Mouse (Mus musculus): ENCODE measurements around the gene Gm3776. TPM values are rescaled to one million over a fixed set of nuclear protein-coding genes. Genes with fewer than 3 reads are reported as not detected.
"Not testable (repeated sequence)": the region's sequence is repeated elsewhere in the genome, so short reads cannot be mapped to it uniquely, and the experiment has no call there.

Gene Gm3776
- polyA plus RNA-seq, 1 experiment from 2014 or later = not detected

DNA sequence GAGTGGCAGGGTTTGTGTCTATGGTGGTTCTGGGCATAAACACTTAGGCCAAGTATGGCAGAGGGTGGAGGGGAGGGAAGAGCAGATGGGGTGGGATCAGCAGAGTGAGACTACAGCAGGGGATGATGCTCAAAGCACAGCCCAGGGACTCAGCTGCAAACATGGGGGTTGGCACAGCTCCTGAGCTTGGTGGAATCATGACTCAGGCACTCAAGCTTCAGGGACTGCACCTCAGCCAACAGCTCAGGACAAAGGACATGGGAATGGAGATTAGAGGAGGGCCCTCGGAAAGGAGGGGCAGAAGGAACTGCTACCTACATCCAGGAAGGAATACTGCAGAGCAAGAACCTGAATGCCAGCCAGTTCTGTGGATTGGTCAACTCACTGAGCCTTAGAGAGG is 42.2 kb downstream of the Gm3776 start:
- H3K27me3 ChIP-seq (replicated peaks); H3K9ac ChIP-seq; H3K4me1 ChIP-seq; H3K4me3 ChIP-seq; H3K27ac ChIP-seq; ATAC-seq (replicated peaks); H3K36me3 ChIP-seq (replicated peaks); H3K9me3 ChIP-seq; H3K4me2 ChIP-seq: not testable (repeated sequence)
- WGBS = 62% methylated on average over 1 of the region's 1 CpGs

- ATAC-seq (replicated peaks); H3K9me3 ChIP-seq: not testable (repeated sequence)
- WGBS = 81% methylated on average over 3 of the region's 3 CpGs
Measured at GRCm38 (mm10) chr9:78308122-78308521, 51.2 kb downstream of the Gm3776 start.

GRCm38 (mm10) chr9:78314696-78315095 is 57.8 kb downstream of the Gm3776 start, which contains the start of gene Omt2a:
TSS of gene Omt2a (minus strand) at chr9:78314796.
- no peaks in the 10 kb centered on the region for H3K27me3 ChIP-seq (replicated peaks)
- H3K4me2 ChIP-seq = no peak within 1 kb of the TSS
- no peaks in the 10 kb centered on the region for H3K9me3 ChIP-seq
- no peaks in the 10 kb centered on the region for H3K36me3 ChIP-seq (replicated peaks)
- H3K4me1 ChIP-seq = no peaks in the 10 kb centered on the region
- H3K27ac ChIP-seq = no peak within 1 kb of the TSS
- no peak within 1 kb of the TSS for H3K9ac ChIP-seq
- WGBS = 74% methylated on average over 2 of the region's 2 CpGs
- H3K4me3 ChIP-seq = no peak within 1 kb of the TSS
- ATAC-seq (replicated peaks) = no peak

More at GRCm38 (mm10) chr9:78308122-78308521, 51.2 kb downstream of the Gm3776 start:
- not testable (repeated sequence) for H3K4me2 ChIP-seq; H3K4me3 ChIP-seq; H3K9ac ChIP-seq; H3K27ac ChIP-seq; H3K27me3 ChIP-seq (replicated peaks); H3K36me3 ChIP-seq (replicated peaks); H3K4me1 ChIP-seq

Other genes starting within 250 kb of the Gm3776 start
- not detected in 2 replicates for gene Gcm1, start 205.2 kb upstream of the Gm3776 start, polyA plus RNA-seq (2015; fragmentation: Nextera tagmentation; extraction: Ambion mirVana)
- gene Fbxo9, start 148.1 kb upstream of the Gm3776 start, polyA plus RNA-seq (2015; fragmentation: Nextera tagmentation; extraction: Ambion mirVana) = 67.5 and 75.1 TPM in 2 replicates
- 43.0 and 46.3 TPM in 2 replicates for gene Ick, start 147.9 kb upstream of the Gm3776 start, polyA plus RNA-seq (2015; fragmentation: Nextera tagmentation; extraction: Ambion mirVana)
- gene Gsta4, start 74.4 kb upstream of the Gm3776 start, polyA plus RNA-seq (2015; fragmentation: Nextera tagmentation; extraction: Ambion mirVana) = 15.7 and 21.0 TPM in 2 replicates
- not detected in 2 replicates for gene Gsta1, start 26.5 kb upstream of the Gm3776 start, polyA plus RNA-seq (2015; fragmentation: Nextera tagmentation; extraction: Ambion mirVana)
- gene Gm10639, start 32.8 kb downstream of the Gm3776 start, polyA plus RNA-seq (2015; fragmentation: Nextera tagmentation; extraction: Ambion mirVana) = not detected in 2 replicates
- not detected in 2 replicates for gene Omt2a, start 57.7 kb downstream of the Gm3776 start, polyA plus RNA-seq (2015; fragmentation: Nextera tagmentation; extraction: Ambion mirVana)
- gene Omt2b, start 70.5 kb downstream of the Gm3776 start, polyA plus RNA-seq (2015; fragmentation: Nextera tagmentation; extraction: Ambion mirVana) = not detected in 2 replicates
- not detected in 2 replicates for gene Gsta2, start 98.7 kb downstream of the Gm3776 start, polyA plus RNA-seq (2015; fragmentation: Nextera tagmentation; extraction: Ambion mirVana)
- gene Dppa5a, start 111.0 kb downstream of the Gm3776 start, polyA plus RNA-seq (2015; fragmentation: Nextera tagmentation; extraction: Ambion mirVana) = 5.6 and 6.3 TPM in 2 replicates
- gene Ooep, start 121.6 kb downstream of the Gm3776 start, polyA plus RNA-seq (2015; fragmentation: Nextera tagmentation; extraction: Ambion mirVana) = 6.3 and 6.5 TPM in 2 replicates
- gene Ddx43, start 138.6 kb downstream of the Gm3776 start, polyA plus RNA-seq (2015; fragmentation: Nextera tagmentation; extraction: Ambion mirVana) = 0.41 and 0.47 TPM in 2 replicates
- gene Cgas, start 186.1 kb downstream of the Gm3776 start, polyA plus RNA-seq (2015; fragmentation: Nextera tagmentation; extraction: Ambion mirVana) = 0.68 and 0.80 TPM in 2 replicates
- 28.8 and 30.8 TPM in 2 replicates for gene Mto1, start 191.1 kb downstream of the Gm3776 start, polyA plus RNA-seq (2015; fragmentation: Nextera tagmentation; extraction: Ambion mirVana)
- 2.2 and 2.4 TPM in 2 replicates for gene Gm17324, start 191.7 kb downstream of the Gm3776 start, polyA plus RNA-seq (2015; fragmentation: Nextera tagmentation; extraction: Ambion mirVana)
- gene Eef1a1, start 232.0 kb downstream of the Gm3776 start, polyA plus RNA-seq (2015; fragmentation: Nextera tagmentation; extraction: Ambion mirVana) = 3,193 and 3,214 TPM in 2 replicates

Measured in midbrain, embryonic 15.5 days (tissue).